Mouse (Mus musculus) bone marrow, adult 2 months (tissue): ENCODE results near the gene Ddt. TPM values are rescaled to one million over a fixed set of nuclear protein-coding genes. Genes with fewer than 3 reads are reported as not detected.

ENCODE experiments used
- H3K27ac ChIP-seq: fragments of 200-500 bp; 2 replicates; pipeline ENCODE4 v1.5.1; 2012; ENCODE audit warnings: low read depth, mild to moderate bottlenecking, control low read depth, inconsistent platforms, low read length; ENCODE audit not compliant: control insufficient read depth, poor library complexity, insufficient read depth
- H3K4me1 ChIP-seq: fragments of 200-500 bp; 2 replicates; pipeline ENCODE4 v1.6.1; 2011; ENCODE audit warnings: low read length; ENCODE audit not compliant: control insufficient read depth, insufficient read depth
- H3K4me3 ChIP-seq: fragments of 200-500 bp; replicated peaks from 2 replicates; pipeline ENCODE3; 2011; ENCODE audit warnings: mild to moderate bottlenecking, low read depth, low read length, control low read depth; ENCODE audit not compliant: control insufficient read depth
- CTCF ChIP-seq: fragments of 200-500 bp; IDR thresholded peaks from 2 replicates; pipeline ENCODE4 v1.5.1; 2011; ENCODE audit warnings: low read length, control low read depth; ENCODE audit not compliant: control insufficient read depth, insufficient read depth
- POLR2A ChIP-seq: fragments of 200-500 bp; IDR thresholded peaks from 2 replicates; pipeline ENCODE4 v1.6.1; 2011; ENCODE audit warnings: low read depth, mild to moderate bottlenecking, control low read depth, low read length, borderline replicate concordance; ENCODE audit not compliant: control insufficient read depth
- WGBS: fragments of 180-500 bp; shearing (Covaris S2); methylation state at CpG from one replicate; pipeline ENCODE4 v1.1.7; 2018; 5-methylcytosine and 5-hydroxymethylcytosine counted together
- polyA plus RNA-seq: library from polyadenylated mRNA; stranded (reverse); fragments of >200 nt; gene quantifications from 2 replicates; pipeline ENCODE4 v1.2.4, GENCODE M21; 2011; ENCODE audit warnings: low replicate concordance; ENCODE audit not compliant: missing spikeins, insufficient read depth, insufficient read length

Ddt gene
- polyA plus RNA-seq, 1 experiment, result 20.0 TPM

DNA sequence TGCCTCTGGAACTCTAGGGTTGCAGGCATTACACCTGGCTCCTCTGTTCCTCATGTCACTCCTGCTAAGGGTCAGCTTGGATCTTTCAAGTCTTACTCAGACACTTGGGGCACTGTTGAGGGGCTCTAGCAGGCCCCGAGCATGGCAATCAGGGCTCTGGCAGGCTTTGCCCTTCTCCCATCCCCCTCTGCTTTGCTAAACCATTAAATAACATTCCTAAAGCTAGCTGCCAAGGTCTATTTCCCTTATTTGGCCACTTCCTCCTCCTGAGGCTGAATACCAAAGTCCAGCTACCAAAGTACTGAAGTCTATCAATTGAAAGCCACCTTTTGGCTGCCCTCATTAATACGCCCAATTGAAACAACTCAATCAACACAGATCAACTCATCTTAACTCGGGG lies 21.7 kb upstream of the Ddt start:
- WGBS, result 43% methylated on average over 3 of the region's 3 CpGs
- TF ChIP-seq CTCF (no peak), POLR2A (no peak)
- no peak overlapping the region for H3K27ac ChIP-seq
- no peak overlapping the region for H3K4me3 ChIP-seq
- H3K4me1 ChIP-seq, result no peaks in the 10 kb centered on the region; the same call in 1 of the 2 replicates

GRCm38 (mm10) chr10:75790773-75791172 lies 17.6 kb upstream of the Ddt start:
- 16% methylated on average over 7 of the region's 7 CpGs for WGBS
- TF ChIP-seq CTCF (peak; percentile 2; the same call in 1 of the 2 replicates), POLR2A (no peak)
- Histone ChIP-seq H3K27ac (no peak overlapping the region), H3K4me3 (no peak overlapping the region), H3K4me1 (no peaks in the 10 kb centered on the region; the same call in 1 of the 2 replicates)

- TF ChIP-seq POLR2A (no peak), CTCF (no peak)
- 87% methylated on average over 5 of the region's 5 CpGs for WGBS
- Histone ChIP-seq H3K4me1 (no peaks in the 10 kb centered on the region; the same call in 1 of the 2 replicates), H3K27ac (no peak overlapping the region), H3K4me3 (no peak overlapping the region)
Measured at GRCm38 (mm10) chr10:75789841-75790240, 16.6 kb upstream of the Ddt start.

DNA sequence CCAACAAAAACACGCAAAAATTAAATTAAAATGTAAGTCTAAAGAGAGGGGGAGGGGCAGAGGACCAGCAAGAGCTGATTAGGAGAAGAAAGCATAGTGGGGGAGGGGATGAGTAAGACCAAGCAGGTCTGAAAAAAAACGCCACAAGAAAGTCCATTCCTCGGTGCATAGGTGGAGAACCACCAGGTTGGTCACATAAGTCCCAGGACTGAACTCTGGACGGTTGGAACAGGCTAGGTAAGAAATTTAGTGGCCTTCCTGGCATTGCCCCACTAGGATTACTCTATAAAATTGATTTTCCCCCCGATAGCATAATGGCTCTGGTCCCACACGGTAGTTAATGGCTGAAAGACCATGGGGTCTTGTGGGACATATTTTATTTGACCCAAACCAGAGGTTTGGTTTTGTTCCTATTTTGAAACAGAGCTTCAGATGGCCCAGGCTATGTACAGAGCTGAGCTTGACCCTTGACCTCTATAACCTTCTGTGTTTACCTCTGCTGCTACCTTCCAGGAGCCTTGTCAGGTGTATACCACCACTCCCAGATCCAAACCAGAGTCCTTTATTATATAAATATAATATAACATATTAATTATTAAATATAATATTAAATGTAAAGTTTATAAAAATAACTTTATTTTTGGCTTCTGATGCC lies 16.0 kb upstream of the Ddt start:
- H3K4me1 ChIP-seq, result no peaks in the 10 kb centered on the region; the same call in 1 of the 2 replicates
- 79% methylated on average over 6 of the region's 6 CpGs for WGBS
- no peak overlapping the region for H3K4me3 ChIP-seq
- no peak overlapping the region for H3K27ac ChIP-seq
- no peak for TF ChIP-seq CTCF
- no peak for TF ChIP-seq POLR2A

DNA sequence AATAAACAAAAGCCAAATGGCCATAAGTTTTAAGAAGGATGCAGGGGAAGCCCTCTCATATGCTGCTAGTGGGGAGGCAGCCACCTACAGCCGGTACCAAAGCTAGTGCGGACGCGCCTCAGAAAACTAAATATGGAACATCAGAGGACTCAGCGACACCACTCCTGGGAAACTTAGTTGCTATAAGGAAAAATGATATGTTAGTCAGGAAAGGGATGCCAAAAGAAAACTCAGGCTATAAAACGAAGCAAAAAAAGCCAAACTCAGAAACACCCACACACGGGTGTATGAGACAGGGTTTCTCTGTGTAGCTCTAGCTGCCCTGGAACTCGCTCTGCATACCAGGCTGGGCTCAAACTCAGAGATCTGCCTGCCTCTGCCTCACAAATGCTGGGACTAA lies 15.1 kb upstream of the Ddt start:
- WGBS, result 85% methylated on average over 8 of the region's 8 CpGs
- TF ChIP-seq CTCF (no peak), POLR2A (no peak)
- Histone ChIP-seq H3K4me1 (no peaks in the 10 kb centered on the region; the same call in 1 of the 2 replicates), H3K27ac (no peak overlapping the region), H3K4me3 (no peak overlapping the region)

- no peak for TF ChIP-seq POLR2A
- TF ChIP-seq CTCF, result no peak
- H3K27ac ChIP-seq, result no peak overlapping the region
- H3K4me3 ChIP-seq, result no peak overlapping the region
- H3K4me1 ChIP-seq, result no peaks in the 10 kb centered on the region
- WGBS, result 31% methylated on average over 1 of the region's 1 CpGs
Measured at GRCm38 (mm10) chr10:75785442-75785841, 12.2 kb upstream of the Ddt start.

DNA sequence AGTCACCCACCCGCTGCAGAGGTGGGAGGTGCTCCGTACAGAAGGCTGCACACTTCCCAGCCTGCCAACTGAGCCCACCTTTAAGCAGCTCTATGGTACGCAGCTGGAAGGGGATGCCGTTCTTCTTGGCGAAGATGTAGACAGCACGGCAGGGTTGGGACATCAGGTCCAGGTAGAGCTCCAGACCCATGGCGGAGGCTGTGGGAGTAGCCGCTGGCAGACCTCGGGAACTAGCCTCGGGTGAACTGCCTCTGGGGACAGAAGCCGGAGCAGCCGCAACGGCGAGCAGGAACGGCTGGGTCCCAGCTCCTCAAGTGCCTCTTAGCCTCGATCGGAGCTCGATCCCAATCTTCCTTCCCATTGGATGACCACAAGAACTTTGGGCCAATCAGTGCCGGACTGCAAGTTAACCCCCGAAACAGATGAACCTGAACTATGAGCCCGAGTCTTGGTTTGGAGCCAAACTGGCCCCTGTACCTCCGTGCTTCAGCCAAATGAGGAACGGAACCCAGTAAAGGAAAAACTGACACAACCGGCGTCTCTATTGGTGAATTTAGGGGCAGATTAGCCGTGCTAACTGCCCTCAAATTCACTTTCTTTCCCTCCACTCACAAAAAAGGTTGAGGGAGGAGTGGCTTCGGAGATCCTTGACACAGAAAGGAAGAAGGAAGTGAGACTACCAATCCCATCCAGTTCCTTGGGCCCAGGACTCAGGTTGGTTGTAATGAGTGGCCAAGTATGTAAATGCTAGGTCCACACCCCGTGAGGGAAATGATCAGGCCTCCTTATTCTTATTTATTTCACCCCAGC lies 7.8 kb upstream of the Ddt start, which contains the start of the genes Gm20441 and Gstt3:
TSS of gene Gm20441 (minus strand) at position 186 of the 810 bp plus-strand sequence.
TSS of gene Gstt3 (minus strand) at position 646 of the 810 bp plus-strand sequence.
- under 1% methylated on average over 28 of the region's 28 CpGs for WGBS
- TF ChIP-seq POLR2A (no peak), CTCF (no peak)
- H3K27ac ChIP-seq, result no peak within 1 kb of the TSS

More for the DNA sequence above, 7.8 kb upstream of the Ddt start, which contains the start of the genes Gm20441 and Gstt3:
- Histone ChIP-seq H3K4me3 (peak within 1 kb of the TSS; percentile 53), H3K4me1 (no peaks in the 10 kb centered on the region)
